Mouse (Mus musculus) myocyte (in vitro differentiated cells): ENCODE data around the gene Ak1.

Experiments
- MAX ChIP-seq: IDR thresholded peaks from one replicate; pipeline ENCODE4 v1.6.1; 2011; ENCODE audit warnings: low read depth, mild to moderate bottlenecking, control low read depth
- POLR2A ChIP-seq: IDR thresholded peaks from one replicate; pipeline ENCODE4 v1.6.1; 2011; ENCODE audit warnings: low read depth, mild to moderate bottlenecking, control low read depth, moderate library complexity; ENCODE audit not compliant: insufficient read length
- POLR2AphosphoS2 ChIP-seq: IDR thresholded peaks from one replicate; pipeline ENCODE4 v1.6.1; 2011; ENCODE audit warnings: low read depth, control low read depth; ENCODE audit not compliant: insufficient read length
- SRF ChIP-seq: IDR thresholded peaks from one replicate; pipeline ENCODE4 v1.6.1; 2011; ENCODE audit warnings: low read depth; ENCODE audit not compliant: control insufficient read depth, insufficient read length
- TCF12 ChIP-seq: IDR thresholded peaks from one replicate; pipeline ENCODE4 v1.6.1; 2011; ENCODE audit warnings: mild to moderate bottlenecking, control low read depth; ENCODE audit not compliant: poor library complexity, insufficient read depth, severe bottlenecking
- USF1 ChIP-seq: IDR thresholded peaks from one replicate; pipeline ENCODE4 v1.6.1; 2011; ENCODE audit warnings: low read depth, mild to moderate bottlenecking, control low read depth, moderate library complexity

- TF ChIP-seq TCF12 = no peak
- TF ChIP-seq POLR2A = no peak
- no peak for TF ChIP-seq SRF
- no peak for TF ChIP-seq USF1
- no peak for TF ChIP-seq POLR2AphosphoS2
- TF ChIP-seq MAX = no peak
Measured at GRCm38 (mm10) chr2:32575586-32576160, 45.9 kb upstream of the Ak1 start, which contains the start of gene 9430097D07Rik.
